Mouse (Mus musculus): Measurements from ENCODE around the gene Wsb2. TPM values are rescaled to one million over a fixed set of nuclear protein-coding genes. Genes with fewer than 3 reads are reported as not detected.

Wsb2 gene
- polyA plus RNA-seq, 1 experiment = 58.1 TPM

DNA sequence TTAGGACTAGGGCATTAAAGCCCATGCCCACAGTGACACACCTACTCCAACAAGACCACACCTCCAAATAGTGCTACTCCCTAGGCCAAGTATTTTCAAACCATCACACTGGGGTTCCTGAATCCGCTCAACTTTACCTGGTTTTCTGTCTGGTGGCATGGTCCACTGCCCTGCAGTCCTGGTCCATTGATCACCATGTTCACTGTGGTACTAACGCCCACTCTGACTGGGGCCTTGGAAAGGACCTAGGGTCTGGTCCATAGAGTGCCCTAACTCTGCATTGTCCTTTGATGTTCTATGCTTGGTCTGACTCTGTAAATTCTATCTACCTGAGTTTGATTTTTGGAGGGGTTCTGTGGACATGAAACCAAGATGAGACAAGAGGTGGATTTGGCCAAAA lies 9.3 kb upstream of the Wsb2 start:
- no peak for TF ChIP-seq GATA1 (IDR thresholded peaks at IDR 0.05; ENCODE audit: low read length)

GRCm38 (mm10) chr5:117348279-117348678 lies 8.8 kb upstream of the Wsb2 start:
- TF ChIP-seq GATA1 (IDR thresholded peaks at IDR 0.05; ENCODE audit: low read length) = no peak

- no peak for TF ChIP-seq GATA1 (IDR thresholded peaks at IDR 0.05; ENCODE audit: low read length)
These were observed 3.0 kb upstream of the Wsb2 start for GRCm38 (mm10) chr5:117354121-117354520.

DNA sequence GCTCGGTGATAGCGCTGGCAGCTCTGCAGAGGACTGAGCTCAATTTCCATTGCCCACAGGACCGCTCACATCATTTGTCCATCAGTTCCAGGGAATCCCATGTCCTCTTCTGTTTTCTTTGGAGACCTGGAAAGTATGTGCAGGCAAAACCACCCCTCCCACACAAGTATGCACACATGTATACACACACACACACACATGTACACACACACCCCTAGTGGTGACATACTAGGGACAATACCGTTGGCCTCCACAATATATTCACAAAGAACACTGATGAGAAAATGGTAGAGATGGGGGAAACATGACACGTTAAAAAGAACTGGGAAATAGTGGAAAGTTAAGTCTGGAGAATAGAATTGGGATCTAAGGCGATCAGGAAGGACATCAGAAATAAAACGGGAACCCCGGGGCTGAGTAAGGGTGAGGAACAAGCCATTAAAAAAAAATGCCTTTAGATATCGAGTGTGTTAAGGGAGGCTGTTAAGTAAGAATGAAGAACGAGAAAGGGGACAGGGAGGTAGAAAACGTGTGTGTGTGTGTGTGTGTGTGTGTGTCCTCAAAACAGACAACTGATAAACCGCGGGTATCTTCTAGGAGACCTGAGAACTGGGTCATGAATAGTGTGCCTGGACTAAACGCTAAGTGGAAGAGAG lies 1.3 kb upstream of the Wsb2 start:
- TF ChIP-seq GATA1 (IDR thresholded peaks at IDR 0.05; ENCODE audit: low read length) = no peak

DNA sequence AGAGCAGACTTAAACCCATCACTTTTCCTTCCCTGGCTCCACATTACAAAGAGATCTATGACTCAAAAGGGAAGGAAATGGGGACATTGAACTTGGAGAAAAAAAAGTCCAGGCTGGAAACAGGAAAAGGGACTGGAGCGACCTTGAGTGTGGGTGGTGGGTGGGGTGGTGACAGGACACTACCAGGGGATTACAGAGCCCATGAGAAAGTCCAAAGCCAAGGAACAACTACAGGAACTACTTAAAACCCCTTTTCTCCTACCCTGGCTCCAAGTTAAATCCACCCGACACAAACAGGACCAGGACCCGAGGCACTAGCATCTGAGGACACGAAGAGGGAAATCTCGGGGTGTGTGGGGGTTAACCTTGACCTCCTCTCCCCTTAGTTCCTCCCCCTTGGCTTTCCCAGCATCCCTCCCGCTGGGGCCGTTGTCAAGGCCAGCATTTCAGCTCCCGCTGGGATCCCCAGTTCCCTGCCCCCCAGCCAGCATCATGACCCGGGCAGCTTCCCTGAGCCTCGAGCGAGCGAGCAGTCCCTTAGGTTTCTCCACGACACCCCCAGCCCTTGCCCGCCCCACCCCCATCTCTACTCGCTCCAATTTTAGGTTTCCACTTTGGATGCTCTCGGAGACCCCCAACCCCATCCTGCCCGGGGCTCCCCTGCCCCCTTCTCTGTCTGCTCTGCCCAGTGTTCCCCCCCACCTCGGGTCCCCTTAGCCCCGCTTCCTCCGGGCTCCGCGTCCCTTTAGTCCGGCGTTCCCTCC lies 557 bp upstream of the Wsb2 start:
- no peak for TF ChIP-seq GATA1 (IDR thresholded peaks at IDR 0.05; ENCODE audit: low read length)

GRCm38 (mm10) chr5:117357478-117358247 lies 559 bp downstream of the Wsb2 start:
- no peak for TF ChIP-seq GATA1 (IDR thresholded peaks at IDR 0.05; ENCODE audit: low read length)

DNA sequence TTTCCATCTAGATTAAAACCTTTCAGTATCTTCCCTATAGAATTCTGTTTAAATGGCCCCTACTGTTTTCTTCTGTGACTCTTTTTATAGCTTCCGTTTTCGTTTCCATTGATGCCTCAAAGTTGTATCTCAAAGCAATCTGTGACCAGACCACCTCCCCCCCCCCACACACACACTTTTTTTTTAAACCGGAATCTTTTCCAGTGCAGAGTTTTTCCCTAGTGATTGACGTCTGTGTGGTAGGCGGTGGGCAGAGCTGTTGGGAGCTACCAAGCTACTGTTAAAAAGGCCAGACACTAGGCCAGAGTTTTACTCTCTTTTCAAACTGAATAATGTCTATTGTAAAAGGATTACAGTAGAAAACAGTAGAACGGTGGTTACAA lies 1.1 kb downstream of the Wsb2 start:
- TF ChIP-seq GATA1 (IDR thresholded peaks at IDR 0.05; ENCODE audit: low read length) = no peak

- TF ChIP-seq GATA1 (IDR thresholded peaks at IDR 0.05; ENCODE audit: low read length) = no peak
These were observed 1.6 kb downstream of the Wsb2 start for GRCm38 (mm10) chr5:117358725-117359124.

DNA sequence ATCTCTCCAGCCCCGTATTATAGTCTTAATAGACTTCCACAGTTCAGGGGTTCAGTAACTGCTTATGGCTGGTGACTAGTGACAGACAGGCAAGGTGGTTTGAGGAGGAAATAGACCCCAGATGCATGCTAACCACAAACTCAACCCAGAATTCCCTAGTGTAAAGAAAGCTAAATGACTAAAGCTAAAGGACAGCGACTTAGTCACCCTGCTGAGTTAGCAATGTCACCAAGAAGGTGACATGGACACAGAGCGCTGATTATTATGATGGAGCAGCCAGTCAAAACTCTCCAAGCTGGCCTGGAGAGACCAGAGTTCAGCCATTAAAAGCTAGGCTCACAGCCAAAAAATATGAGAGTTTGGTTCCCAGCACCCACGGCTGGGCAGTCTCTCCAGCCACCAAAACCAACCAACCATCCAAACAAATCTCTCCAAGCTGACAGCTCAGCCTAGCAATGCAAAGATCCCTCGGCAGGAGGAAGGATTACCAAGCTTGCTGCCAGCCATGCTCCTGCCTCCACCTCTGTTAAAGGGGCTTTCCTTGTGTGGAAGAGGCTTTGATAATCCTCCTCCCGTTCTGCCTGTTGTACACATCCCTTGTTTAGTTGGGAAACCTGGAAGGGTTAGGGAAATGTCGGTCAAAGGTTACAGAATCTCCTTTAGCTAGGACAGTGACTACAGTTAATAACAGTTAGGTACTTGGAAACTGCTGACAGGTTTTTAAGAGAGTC lies 2.6 kb downstream of the Wsb2 start:
- no peak for TF ChIP-seq GATA1 (IDR thresholded peaks at IDR 0.05; ENCODE audit: low read length)

- TF ChIP-seq GATA1 (IDR thresholded peaks at IDR 0.05; ENCODE audit: low read length) = no peak
These were observed 3.1 kb downstream of the Wsb2 start for GRCm38 (mm10) chr5:117360228-117360515.

DNA sequence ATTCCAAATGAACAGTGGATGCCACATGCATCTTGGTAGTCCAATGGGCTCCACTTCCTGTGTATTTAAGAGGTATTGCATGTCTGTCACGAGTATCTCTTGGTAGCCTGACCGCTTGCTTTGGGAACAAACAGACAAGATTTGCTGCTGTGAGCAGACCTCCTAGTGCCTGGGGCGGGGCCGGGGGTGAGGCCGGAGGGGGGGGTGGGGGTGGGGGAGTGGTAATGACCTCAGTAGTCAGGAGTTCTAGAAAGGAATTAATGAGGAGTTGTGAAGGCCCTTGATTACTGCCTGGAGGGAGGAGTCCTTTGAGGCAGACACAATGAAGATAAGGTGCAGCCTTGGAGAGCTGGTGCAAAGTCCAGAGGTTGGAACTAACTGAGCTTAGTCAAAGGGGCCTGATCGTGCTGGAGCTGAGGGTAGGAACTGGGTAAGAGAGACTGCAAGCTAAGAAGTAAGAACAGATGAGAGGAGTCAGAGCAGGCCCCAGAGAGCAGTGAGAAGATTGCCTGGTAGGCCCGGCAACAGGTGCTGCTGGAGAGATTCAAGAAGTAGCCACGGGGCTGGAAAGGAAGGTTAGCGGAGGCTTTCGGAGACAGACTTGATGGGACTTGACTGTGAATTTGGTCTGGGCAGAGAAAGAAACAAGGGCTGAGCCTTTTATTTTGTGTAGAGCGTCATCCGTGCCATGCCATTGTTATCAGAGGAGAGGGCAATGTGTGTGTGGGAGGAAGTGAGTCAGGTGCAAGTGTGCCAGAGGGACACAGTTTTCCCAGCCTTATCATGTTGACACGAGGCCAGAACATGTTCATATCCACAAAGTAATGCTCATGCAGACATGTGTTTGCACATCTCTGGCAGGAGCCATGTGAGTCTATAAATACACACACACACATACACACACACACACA lies 3.8 kb downstream of the Wsb2 start:
- TF ChIP-seq GATA1 (IDR thresholded peaks at IDR 0.05; ENCODE audit: low read length) = no peak

- no peak for TF ChIP-seq GATA1 (IDR thresholded peaks at IDR 0.05; ENCODE audit: low read length)
These were observed 4.5 kb downstream of the Wsb2 start for GRCm38 (mm10) chr5:117361590-117361989.

- no peak for TF ChIP-seq GATA1 (IDR thresholded peaks at IDR 0.05; ENCODE audit: low read length)
These were observed 6.1 kb downstream of the Wsb2 start for GRCm38 (mm10) chr5:117363066-117363782.

- no peak for TF ChIP-seq GATA1 (IDR thresholded peaks at IDR 0.05; ENCODE audit: low read length)
These were observed 7.7 kb downstream of the Wsb2 start for GRCm38 (mm10) chr5:117364821-117365220.

All from G1E-ER4 (cell line).